Mouse (Mus musculus) lung, adult 2 months (tissue): ENCODE results near the gene Phactr1.

Experiments
- CTCF ChIP-seq: fragments of 200-500 bp; IDR thresholded peaks from 2 replicates; pipeline ENCODE4 v1.5.1; 2011; ENCODE audit warnings: mild to moderate bottlenecking, low read length, control low read depth; ENCODE audit not compliant: insufficient read depth
- POLR2A ChIP-seq: fragments of 200-500 bp; IDR thresholded peaks from 2 replicates; pipeline ENCODE4 v1.6.1; 2011; ENCODE audit warnings: low read depth, mild to moderate bottlenecking, control low read depth, low read length, borderline replicate concordance; ENCODE audit errors: extremely low read depth

GRCm38 (mm10) chr13:42990493-42991111, 310.2 kb downstream of the Phactr1 start:
- TF ChIP-seq POLR2A, result no peak
- no peak for TF ChIP-seq CTCF
